Mouse (Mus musculus) midbrain, embryonic 10.5 days (tissue): ENCODE results near the gene Gpr180. TPM values are rescaled to one million over a fixed set of nuclear protein-coding genes. Genes with fewer than 3 reads are reported as not detected.
"Not testable (repeated sequence)": the region's sequence is repeated elsewhere in the genome, so short reads cannot be mapped to it uniquely, and the experiment has no call there.

Experiments used
- DNase-seq: peaks from one replicate; pipeline ENCODE4 v3.0.0-alpha.2; 2017; ENCODE audit warnings: low spot score
- H3K27ac ChIP-seq: fragments of 300-500 bp; sonication (generic); replicated peaks from 2 replicates; pipeline ENCODE4 v1.5.1; 2016; ENCODE audit warnings: mild to moderate bottlenecking
- H3K27me3 ChIP-seq: fragments of 300-500 bp; sonication (generic); 2 replicates; pipeline ENCODE4 v1.6.1; 2016; ENCODE audit warnings: low read depth, mild to moderate bottlenecking; ENCODE audit not compliant: poor library complexity, severe bottlenecking
- H3K36me3 ChIP-seq: fragments of 300-500 bp; sonication (generic); 2 replicates; pipeline ENCODE4 v1.6.1; 2016; ENCODE audit warnings: mild to moderate bottlenecking, moderate library complexity
- H3K4me1 ChIP-seq: fragments of 300-500 bp; sonication (generic); 2 replicates; pipeline ENCODE4 v1.6.1; 2016
- H3K4me3 ChIP-seq: fragments of 300-500 bp; sonication (generic); 2 replicates; pipeline ENCODE4 v1.5.1; 2016; ENCODE audit warnings: mild to moderate bottlenecking, moderate library complexity
- H3K9me3 ChIP-seq: fragments of 300-500 bp; sonication (generic); replicated peaks from 2 replicates; pipeline ENCODE4 v1.6.1; 2016; ENCODE audit warnings: mild to moderate bottlenecking
- WGBS: fragments of 180-500 bp; shearing (Covaris S2); methylation state at CpG from one replicate; pipeline ENCODE4 v1.1.7; 2016; 5-methylcytosine and 5-hydroxymethylcytosine counted together
- polyA plus RNA-seq: library from polyadenylated mRNA; unstranded; fragments of >200 nt; fragmentation: Nextera tagmentation; extraction: Ambion mirVana; gene quantifications from 2 replicates; pipeline ENCODE4 v1.2.1, GENCODE M21; 2016

Gpr180 gene
- polyA plus RNA-seq, result 35.8 and 38.5 TPM in 2 replicates

DNA sequence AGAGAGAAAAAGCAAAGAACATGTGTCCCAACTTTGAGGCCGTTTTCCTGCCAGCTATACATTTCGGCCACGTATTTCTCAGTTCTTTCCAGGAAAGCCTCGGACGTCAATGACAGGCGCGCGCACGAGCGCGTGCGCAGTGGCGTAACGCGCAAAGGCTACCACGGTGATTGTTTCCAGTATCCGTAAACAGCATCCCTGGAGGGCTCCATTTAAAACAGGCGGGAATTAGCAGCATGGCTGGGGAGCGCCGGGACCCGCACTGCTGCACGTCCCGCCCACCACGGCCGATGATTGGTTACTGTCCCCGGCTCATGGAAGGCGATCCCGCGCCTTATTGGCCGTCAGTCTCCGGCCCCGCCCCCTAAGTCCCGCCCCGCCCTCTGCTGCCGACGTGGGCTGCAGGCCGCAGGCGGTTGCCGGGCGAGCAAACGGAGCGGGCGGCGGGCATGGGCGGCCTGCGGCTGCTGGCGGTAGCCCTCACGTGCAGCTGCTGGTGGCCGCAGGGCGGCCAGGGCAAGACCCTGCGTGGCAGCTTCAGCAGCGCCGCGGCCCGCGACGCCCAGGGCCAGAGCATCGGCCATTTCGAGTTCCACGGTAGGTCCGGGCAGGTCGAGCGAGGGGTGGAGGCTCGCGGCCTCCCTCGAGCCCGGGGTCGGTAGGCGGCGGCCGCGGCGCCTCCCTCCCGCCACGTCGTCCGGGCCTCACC is at the start of gene Gpr180:
Gpr180 (plus strand) TSS at position 415 of the 709 bp plus-strand sequence.
- Histone ChIP-seq H3K9me3 (no peaks in the 10 kb centered on the region), H3K36me3 (peaks cover 21% of the 10 kb centered on the region), H3K4me3 (peak within 1 kb of the TSS; percentile 82), H3K27me3 (peaks cover 22% of the 10 kb centered on the region), H3K4me1 (peaks cover 34% of the 10 kb centered on the region), H3K27ac (peak within 1 kb of the TSS; percentile 90)
- under 1% methylated on average over 61 of the region's 77 CpGs for WGBS
- peak; percentile 98 for DNase-seq

DNA sequence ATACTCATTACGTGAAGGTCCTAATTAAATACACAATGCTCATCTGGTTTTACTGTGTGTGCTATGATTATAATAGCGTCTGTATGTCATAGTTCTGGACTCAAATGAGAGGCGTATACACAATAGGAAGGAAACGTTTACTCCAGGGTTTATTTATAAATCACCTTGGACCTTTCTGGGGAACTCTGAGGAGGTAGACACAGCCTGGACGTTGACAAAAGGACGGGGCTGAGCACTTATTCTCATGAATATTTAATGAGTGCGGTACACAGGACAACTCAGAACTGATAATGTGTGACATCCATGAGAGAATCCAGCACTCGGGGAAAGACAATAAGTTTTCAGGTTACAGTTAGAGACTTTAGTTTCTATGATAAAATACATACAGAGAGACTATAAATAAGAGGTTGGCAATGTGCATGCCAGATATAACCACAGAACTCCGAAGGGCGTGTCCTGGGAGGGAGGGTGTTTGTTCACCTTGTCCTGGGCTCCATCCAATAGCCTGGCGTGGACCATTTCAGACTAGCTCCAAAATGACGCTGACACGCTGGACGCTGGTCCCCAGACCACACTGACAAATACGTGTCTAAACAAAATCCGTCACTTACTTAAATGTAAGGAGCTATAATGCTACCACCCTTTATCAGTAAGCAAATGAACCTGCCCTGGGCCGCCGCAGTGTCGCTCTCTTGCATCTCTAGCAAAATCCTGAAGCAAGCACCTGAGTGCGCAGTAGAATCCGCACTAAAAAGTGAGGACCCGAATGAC is 48.3 kb upstream of the Gpr180 start:
- WGBS, result 14% methylated on average over 22 of the region's 22 CpGs
- H3K27ac ChIP-seq, result peak overlapping the region; percentile 77
- no peaks in the 10 kb centered on the region for H3K36me3 ChIP-seq
- peak overlapping the region; percentile 75 for H3K4me3 ChIP-seq
- H3K4me1 ChIP-seq, result peaks cover 45% of the 10 kb centered on the region
- peaks cover 28% of the 10 kb centered on the region for H3K27me3 ChIP-seq
- no peak for DNase-seq
- H3K9me3 ChIP-seq, result no peaks in the 10 kb centered on the region

DNA sequence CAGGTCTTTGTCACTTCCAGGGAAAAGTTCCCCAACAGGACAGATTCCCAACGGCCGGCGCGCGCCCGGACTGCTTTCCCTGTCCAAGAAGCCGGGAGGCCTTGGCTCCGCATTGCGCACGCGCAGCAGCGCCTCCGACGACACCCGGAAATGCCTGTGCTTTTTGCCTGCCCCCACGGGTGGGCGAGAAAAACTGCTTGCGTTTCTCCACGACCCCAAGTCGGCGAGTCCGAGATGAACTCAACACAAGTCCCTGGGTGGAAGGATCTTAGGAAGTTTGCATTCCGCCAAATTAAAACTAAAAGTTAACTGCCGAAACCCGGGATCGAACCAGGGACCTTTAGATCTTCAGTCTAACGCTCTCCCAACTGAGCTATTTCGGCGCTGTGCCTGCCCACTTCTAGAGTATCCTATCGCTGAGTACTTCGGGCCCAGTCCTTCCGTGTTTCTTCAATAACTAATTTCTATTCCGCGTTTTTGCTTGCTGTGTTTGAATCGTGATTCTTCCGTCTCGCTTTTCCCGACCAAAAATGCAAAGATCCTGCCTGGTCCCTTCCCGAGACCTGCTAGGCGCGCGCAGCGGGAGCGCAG is 47.6 kb upstream of the Gpr180 start:
- Histone ChIP-seq H3K27me3 (peaks cover 21% of the 10 kb centered on the region), H3K27ac (peak overlapping the region; percentile 77)
- under 1% methylated on average over 44 of the region's 44 CpGs for WGBS

GRCm38 (mm10) chr14:118089806-118090392 is 47.1 kb upstream of the Gpr180 start:
- peak overlapping the region; percentile 75 for H3K4me3 ChIP-seq
- H3K4me1 ChIP-seq, result peaks cover 45% of the 10 kb centered on the region
- DNase-seq, result no peak
- peaks cover 19% of the 10 kb centered on the region for H3K27me3 ChIP-seq
- no peaks in the 10 kb centered on the region for H3K36me3 ChIP-seq
- 0% methylated on average over 18 of the region's 18 CpGs for WGBS
- peak overlapping the region; percentile 77 for H3K27ac ChIP-seq
- no peaks in the 10 kb centered on the region for H3K9me3 ChIP-seq

More for the DNA sequence above, 47.6 kb upstream of the Gpr180 start:
- Histone ChIP-seq H3K36me3 (no peaks in the 10 kb centered on the region), H3K4me1 (peaks cover 45% of the 10 kb centered on the region), H3K9me3 (no peaks in the 10 kb centered on the region), H3K4me3 (peak overlapping the region; percentile 75)
- peak; percentile 92 for DNase-seq

DNA sequence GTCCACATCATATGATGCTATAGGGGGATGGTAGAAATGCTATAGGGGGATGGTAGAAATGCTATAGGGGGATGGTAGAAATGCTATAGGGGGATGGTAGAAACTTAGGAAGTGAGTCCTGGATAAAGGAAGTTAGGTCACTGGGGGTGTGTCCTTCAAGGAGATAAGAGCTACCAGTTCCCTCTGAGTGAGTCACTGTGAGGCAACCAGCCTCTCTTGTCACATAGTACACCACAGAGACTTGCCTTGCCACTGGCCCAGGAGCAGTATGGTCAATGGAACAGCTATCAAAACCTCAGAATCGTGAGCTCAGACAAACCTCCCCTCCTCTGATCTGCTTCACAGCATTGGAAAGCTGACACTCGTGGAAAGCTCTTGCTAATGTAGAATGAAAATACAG is 38.7 kb upstream of the Gpr180 start:
- H3K4me3 ChIP-seq, result no peak overlapping the region
- no peaks in the 10 kb centered on the region for H3K9me3 ChIP-seq
- 76% methylated on average over 2 of the region's 2 CpGs for WGBS
- H3K36me3 ChIP-seq, result no peaks in the 10 kb centered on the region
- no peaks in the 10 kb centered on the region for H3K4me1 ChIP-seq
- no peaks in the 10 kb centered on the region for H3K27me3 ChIP-seq
- H3K27ac ChIP-seq, result no peak overlapping the region
- DNase-seq, result no peak

GRCm38 (mm10) chr14:118101227-118101990 is 35.5 kb upstream of the Gpr180 start:
- H3K27me3 ChIP-seq, result no peaks in the 10 kb centered on the region
- H3K4me3 ChIP-seq, result no peak overlapping the region
- no peaks in the 10 kb centered on the region; the same call in 1 of the 2 replicates for H3K9me3 ChIP-seq
- no peak overlapping the region for H3K27ac ChIP-seq
- 90% methylated on average over 14 of the region's 14 CpGs for WGBS
- DNase-seq, result no peak
- H3K4me1 ChIP-seq, result no peaks in the 10 kb centered on the region
- H3K36me3 ChIP-seq, result no peaks in the 10 kb centered on the region

- peaks cover 21% of the 10 kb centered on the region for H3K36me3 ChIP-seq
- H3K4me3 ChIP-seq, H3K27me3 ChIP-seq, H3K9me3 ChIP-seq, H3K27ac ChIP-seq, H3K4me1 ChIP-seq, DNase-seq: not testable (repeated sequence)
- WGBS, result 94% methylated on average over 2 of the region's 2 CpGs
Observed at GRCm38 (mm10) chr14:118107479-118107878, 29.5 kb upstream of the Gpr180 start.

- no peaks in the 10 kb centered on the region for H3K27me3 ChIP-seq
- no peak for DNase-seq
- 93% methylated on average over 6 of the region's 6 CpGs for WGBS
- H3K36me3 ChIP-seq, result peaks cover 77% of the 10 kb centered on the region
- no peaks in the 10 kb centered on the region for H3K4me1 ChIP-seq
- H3K9me3 ChIP-seq, result no peaks in the 10 kb centered on the region
- H3K27ac ChIP-seq, result no peak overlapping the region
- H3K4me3 ChIP-seq, result no peak overlapping the region
Observed at GRCm38 (mm10) chr14:118113116-118113515, 23.8 kb upstream of the Gpr180 start.

- WGBS, result 94% methylated on average over 5 of the region's 5 CpGs
- H3K36me3 ChIP-seq, result peaks cover 96% of the 10 kb centered on the region
- H3K27ac ChIP-seq, result no peak overlapping the region
- no peaks in the 10 kb centered on the region for H3K4me1 ChIP-seq
- H3K4me3 ChIP-seq, result no peak overlapping the region
- no peaks in the 10 kb centered on the region for H3K9me3 ChIP-seq
- DNase-seq, result no peak
- no peaks in the 10 kb centered on the region for H3K27me3 ChIP-seq
Observed at GRCm38 (mm10) chr14:118124129-118124528, 12.8 kb upstream of the Gpr180 start.

- no peak for DNase-seq
- H3K36me3 ChIP-seq, result peaks cover 95% of the 10 kb centered on the region
- 87% methylated on average over 4 of the region's 4 CpGs for WGBS
- H3K9me3 ChIP-seq, result no peaks in the 10 kb centered on the region
- no peak overlapping the region for H3K27ac ChIP-seq
- no peaks in the 10 kb centered on the region for H3K27me3 ChIP-seq
- H3K4me3 ChIP-seq, result no peak overlapping the region
- no peaks in the 10 kb centered on the region for H3K4me1 ChIP-seq
Observed at GRCm38 (mm10) chr14:118124771-118125170, 12.2 kb upstream of the Gpr180 start.

- H3K36me3 ChIP-seq, result peaks cover 80% of the 10 kb centered on the region
- no peak for DNase-seq
- no peaks in the 10 kb centered on the region for H3K27me3 ChIP-seq
- H3K27ac ChIP-seq, result no peak overlapping the region
- 91% methylated on average over 5 of the region's 5 CpGs for WGBS
- no peak overlapping the region for H3K4me3 ChIP-seq
- H3K4me1 ChIP-seq, result peaks cover 3% of the 10 kb centered on the region
- H3K9me3 ChIP-seq, result no peaks in the 10 kb centered on the region
Observed at GRCm38 (mm10) chr14:118126301-118126700, 10.7 kb upstream of the Gpr180 start.

DNA sequence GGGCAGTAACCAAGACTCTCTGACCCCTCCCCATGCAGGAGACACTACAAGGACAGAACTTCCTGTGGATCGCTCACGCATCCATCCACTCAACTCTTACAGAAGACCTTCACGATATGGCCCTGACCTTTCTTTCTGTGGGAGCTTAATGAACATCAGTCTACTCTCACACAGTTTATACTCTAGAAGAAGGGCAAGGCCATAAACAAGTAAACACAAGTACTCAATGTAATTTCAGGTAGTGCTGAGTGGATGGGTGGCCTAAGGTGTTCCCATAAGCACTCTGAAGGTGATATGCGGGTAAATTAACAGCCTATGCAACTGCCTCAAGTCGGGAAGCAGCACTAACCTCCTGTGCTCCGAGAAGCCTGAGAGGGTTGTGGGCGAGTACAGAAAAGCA is 5.5 kb upstream of the Gpr180 start:
- Histone ChIP-seq H3K4me3 (peak overlapping the region; percentile 80), H3K27me3 (peaks cover 15% of the 10 kb centered on the region), H3K4me1 (peaks cover 22% of the 10 kb centered on the region), H3K36me3 (peaks cover 32% of the 10 kb centered on the region), H3K27ac (peak overlapping the region; percentile 84; the same call in 1 of the 2 replicates), H3K9me3 (no peaks in the 10 kb centered on the region)
- no peak for DNase-seq
- 79% methylated on average over 7 of the region's 7 CpGs for WGBS
